Mouse (Mus musculus) intestine, postnatal 0 days (tissue): ENCODE results near the gene Ngdn. TPM values are rescaled to one million over a fixed set of nuclear protein-coding genes. Genes with fewer than 3 reads are reported as not detected.
A peak's percentile ranks its signal among the peaks of the same experiment; 100 is the strongest.
"Not testable (repeated sequence)": the region's sequence is repeated elsewhere in the genome, so short reads cannot be mapped to it uniquely, and the experiment has no call there.

ENCODE experiments used
- ATAC-seq: fragments of 200-750 bp; cut with Nextera tagmentation; 2 replicates; pipeline ENCODE4 v1.8.0; 2017; ENCODE audit warnings: mild to moderate bottlenecking, moderate TSS enrichment, moderate library complexity
- H3K27ac ChIP-seq: fragments of 300-500 bp; sonication (generic); 2 replicates; pipeline ENCODE4 v1.5.1; 2014; ENCODE audit warnings: mild to moderate bottlenecking, low read depth, low read length, moderate library complexity
- H3K27me3 ChIP-seq: fragments of 300-500 bp; sonication (generic); replicated peaks from 2 replicates; pipeline ENCODE4 v1.6.1; 2014; ENCODE audit warnings: low read length, mixed read lengths; ENCODE audit not compliant: control insufficient read depth, insufficient read depth
- H3K36me3 ChIP-seq: fragments of 300-500 bp; sonication (generic); 2 replicates; pipeline ENCODE4 v1.6.1; 2014; ENCODE audit warnings: mild to moderate bottlenecking, moderate library complexity; ENCODE audit not compliant: control insufficient read depth, insufficient read depth
- H3K4me1 ChIP-seq: fragments of 300-500 bp; sonication (generic); replicated peaks from 2 replicates; pipeline ENCODE4 v1.6.1; 2014; ENCODE audit warnings: antibody characterized with exemption, low read length, mixed read lengths; ENCODE audit not compliant: control insufficient read depth, insufficient read depth
- H3K4me2 ChIP-seq: fragments of 300-500 bp; sonication (generic); replicated peaks from 2 replicates; pipeline ENCODE4 v1.6.1; 2014; ENCODE audit warnings: low read depth, mild to moderate bottlenecking, moderate library complexity
- H3K4me3 ChIP-seq: fragments of 300-500 bp; sonication (generic); 2 replicates; pipeline ENCODE4 v1.5.1; 2014; ENCODE audit warnings: low read depth, low read length
- H3K9ac ChIP-seq: fragments of 300-500 bp; sonication (generic); 2 replicates; pipeline ENCODE4 v1.6.1; 2014; ENCODE audit warnings: mild to moderate bottlenecking, low read depth, low read length
- H3K9me3 ChIP-seq: fragments of 300-500 bp; sonication (generic); 2 replicates; pipeline ENCODE4 v1.6.1; 2016; ENCODE audit warnings: mixed run types; ENCODE audit not compliant: control insufficient read depth
- CTCF ChIP-seq: sonication (generic); IDR thresholded peaks from 2 replicates; pipeline ENCODE4 v1.5.1; 2016; ENCODE audit warnings: low read depth, mild to moderate bottlenecking, control low read depth, antibody characterized with exemption, moderate library complexity
- WGBS: fragments of 180-500 bp; shearing (Covaris S2); extraction: QIAGEN DNeasy Blood & Tissue Kit; methylation state at CpG from one replicate; pipeline ENCODE4 v1.1.7; 2014; 5-methylcytosine and 5-hydroxymethylcytosine counted together
- polyA plus RNA-seq: library from polyadenylated mRNA; unstranded; fragments of >200 nt; fragmentation: Nextera tagmentation; extraction: Ambion mirVana; gene quantifications from 2 replicates; pipeline ENCODE4 v1.2.1, GENCODE M21; 2015

The Ngdn gene
- 69.4 and 77.9 TPM in 2 replicates for polyA plus RNA-seq

- H3K4me3 ChIP-seq: peak within 1 kb of the TSS; percentile 80
- peak within 1 kb of the TSS; percentile 83 for H3K27ac ChIP-seq
- H3K4me1 ChIP-seq: no peaks in the 10 kb centered on the region
- peak within 1 kb of the TSS; percentile 77 for H3K4me2 ChIP-seq
- H3K27me3 ChIP-seq: no peaks in the 10 kb centered on the region
- peak within 1 kb of the TSS; percentile 70 for H3K9ac ChIP-seq
- WGBS: under 1% methylated on average over 36 of the region's 36 CpGs
- peak; percentile 93 for TF ChIP-seq CTCF
- ATAC-seq: peak; percentile 97
- H3K9me3 ChIP-seq: no peaks in the 10 kb centered on the region
- H3K36me3 ChIP-seq: peaks cover 8% of the 10 kb centered on the region; the same call in 1 of the 2 replicates
Observed at GRCm38 (mm10) chr14:55014991-55015766, at the start of gene Ngdn. Gene Ngdn, plus strand, starts transcription at chr14:55015454.

- Histone ChIP-seq H3K36me3 (no peaks in the 10 kb centered on the region), H3K4me1 (no peaks in the 10 kb centered on the region), H3K9me3 (no peaks in the 10 kb centered on the region), H3K9ac (no peak overlapping the region), H3K4me2 (no peak overlapping the region), H3K27me3 (no peaks in the 10 kb centered on the region), H3K4me3 (no peak overlapping the region), H3K27ac (no peak overlapping the region)
- 65% methylated on average over 6 of the region's 6 CpGs for WGBS
- no peak for ATAC-seq
- TF ChIP-seq CTCF: no peak
Observed at GRCm38 (mm10) chr14:54965631-54966030, 49.6 kb upstream of the Ngdn start.

GRCm38 (mm10) chr14:54966320-54966977 is 48.8 kb upstream of the Ngdn start, which contains the start of gene Myh6:
Gene Myh6, minus strand, starts transcription at chr14:54966927.
- H3K9ac ChIP-seq: no peak within 1 kb of the TSS

GRCm38 (mm10) chr14:54967874-54968273 is 47.4 kb upstream of the Ngdn start:
- Histone ChIP-seq H3K27me3 (no peaks in the 10 kb centered on the region), H3K9ac (no peak overlapping the region), H3K4me2 (no peak overlapping the region), H3K36me3 (no peaks in the 10 kb centered on the region), H3K4me1 (no peaks in the 10 kb centered on the region), H3K9me3 (no peaks in the 10 kb centered on the region), H3K27ac (no peak overlapping the region), H3K4me3 (no peak overlapping the region)
- TF ChIP-seq CTCF: no peak
- WGBS: 89% methylated on average over 3 of the region's 3 CpGs
- no peak for ATAC-seq

More at GRCm38 (mm10) chr14:54966320-54966977, 48.8 kb upstream of the Ngdn start, which contains the start of gene Myh6:
- H3K27ac ChIP-seq: no peak within 1 kb of the TSS
- H3K4me3 ChIP-seq: no peak within 1 kb of the TSS
- no peak for TF ChIP-seq CTCF
- no peaks in the 10 kb centered on the region for H3K4me1 ChIP-seq
- H3K36me3 ChIP-seq: no peaks in the 10 kb centered on the region
- H3K4me2 ChIP-seq: no peak within 1 kb of the TSS
- WGBS: 64% methylated on average over 7 of the region's 7 CpGs
- H3K9me3 ChIP-seq: no peaks in the 10 kb centered on the region
- no peaks in the 10 kb centered on the region for H3K27me3 ChIP-seq
- ATAC-seq: no peak

- no peaks in the 10 kb centered on the region for H3K4me1 ChIP-seq
- TF ChIP-seq CTCF: no peak
Observed at GRCm38 (mm10) chr14:54968344-54968743, 46.9 kb upstream of the Ngdn start.

GRCm38 (mm10) chr14:54972786-54973185 is 42.5 kb upstream of the Ngdn start:
- H3K27ac ChIP-seq, H3K4me1 ChIP-seq, ATAC-seq, H3K4me3 ChIP-seq, H3K9me3 ChIP-seq, H3K27me3 ChIP-seq, H3K4me2 ChIP-seq, H3K9ac ChIP-seq, H3K36me3 ChIP-seq: not testable (repeated sequence)
- 79% methylated on average over 6 of the region's 11 CpGs for WGBS

More at GRCm38 (mm10) chr14:54968344-54968743, 46.9 kb upstream of the Ngdn start:
- Histone ChIP-seq H3K27me3 (no peaks in the 10 kb centered on the region), H3K4me2 (no peak overlapping the region), H3K9me3 (no peaks in the 10 kb centered on the region), H3K9ac (no peak overlapping the region), H3K27ac (no peak overlapping the region), H3K4me3 (no peak overlapping the region), H3K36me3 (no peaks in the 10 kb centered on the region)
- ATAC-seq: no peak
